Mouse (Mus musculus): Measurements from ENCODE around the gene Il22ra1.

DNA sequence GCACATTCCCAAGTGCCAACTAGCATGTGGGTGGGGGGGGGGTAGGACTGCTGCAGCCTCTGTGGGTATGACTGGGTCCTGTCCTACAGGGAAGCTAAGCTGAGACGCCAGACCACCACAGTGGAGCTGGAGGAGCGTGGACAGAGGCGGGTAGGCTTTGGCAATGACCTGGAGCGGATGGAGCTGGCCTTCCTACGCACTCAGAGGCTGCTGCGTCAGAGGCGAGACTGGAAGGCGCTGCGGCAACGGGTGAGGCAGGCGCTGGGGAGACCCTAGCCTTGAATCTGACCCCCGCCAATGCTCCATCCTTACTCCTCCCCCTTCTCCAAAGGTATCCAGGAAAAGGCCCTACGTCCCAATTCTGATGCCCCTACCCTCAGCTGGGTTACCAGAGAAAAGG is 36.7 kb downstream of the Il22ra1 start:
- TF ChIP-seq CTCF (IDR thresholded peaks at IDR 0.05; ENCODE audit: borderline replicate concordance, insufficient read depth, low read length) = no peak
- no peak for TF ChIP-seq POLR2A (IDR thresholded peaks at IDR 0.05; ENCODE audit: low read depth, low read length)
